Mouse (Mus musculus) brain, embryonic 14.5 days (tissue): Measurements from ENCODE around the gene Ms4a10.

Experiments
- CTCF ChIP-seq: fragments of 200-500 bp; IDR thresholded peaks from 2 replicates; pipeline ENCODE4 v1.5.1; 2012; ENCODE audit warnings: inconsistent platforms, mild to moderate bottlenecking, moderate library complexity, borderline replicate concordance; ENCODE audit not compliant: insufficient read depth, insufficient read length; ENCODE audit errors: extremely low read depth
- POLR2A ChIP-seq: fragments of 200-500 bp; IDR thresholded peaks from 2 replicates; pipeline ENCODE4 v1.6.1; 2012; ENCODE audit warnings: mild to moderate bottlenecking, inconsistent platforms, borderline replicate concordance; ENCODE audit not compliant: poor library complexity, insufficient read depth, insufficient read length, severe bottlenecking; ENCODE audit errors: extremely low read depth

- TF ChIP-seq CTCF = no peak
- no peak for TF ChIP-seq POLR2A
These were observed 1.3 kb downstream of the Ms4a10 start for GRCm38 (mm10) chr19:10973187-10973586.
